In the genomic region with DNA sequence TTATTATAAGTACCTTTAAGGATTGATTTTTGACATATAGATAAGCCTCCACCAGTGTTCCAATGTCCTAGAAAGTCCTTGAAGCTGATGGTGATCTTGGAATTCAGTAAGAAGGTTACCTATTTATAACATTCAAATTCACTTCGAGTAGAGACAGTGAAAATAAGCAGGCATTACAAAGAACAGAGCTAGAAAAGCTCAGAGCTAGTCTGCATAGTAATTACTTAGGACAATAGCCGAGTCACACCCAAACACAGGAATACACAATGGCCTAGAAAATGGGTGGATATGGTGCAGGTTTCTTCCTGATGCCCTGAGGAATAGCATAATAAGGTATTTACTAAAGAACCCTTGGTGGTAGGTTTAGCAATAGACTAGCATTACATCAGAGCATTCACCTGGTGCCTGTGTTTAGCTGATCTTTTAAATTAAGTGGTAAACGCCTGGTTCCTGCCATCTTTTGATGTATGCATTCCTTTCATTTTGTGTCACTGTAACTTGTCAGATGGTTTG, we compare ENCODE assay signal across 23 mouse cellular contexts.
"Had no signal": no experiment of that assay in that cellular context is flagged by ENCODE, and none has a peak within 500 bp of the region (broad histone marks: within the 10 kb centered on the region; RNA-seq: fewer than 3 reads in every experiment).

No protein-coding gene starts in this region.

- H3K4me3 ChIP-seq: gastrocnemius, adult 2 months; heart, embryonic 10.5 days; heart, embryonic 12.5 days; hindbrain, embryonic 10.5 days; hindbrain, embryonic 12.5 days; intestine, embryonic 15.5 days; layer of hippocampus, adult 2 months; left cerebral cortex, adult 2 months; limb, embryonic 13.5 days; limb, embryonic 15.5 days; liver, embryonic 12.5 days had no signal

- H3K9ac ChIP-seq: heart, embryonic 12.5 days; hindbrain, embryonic 12.5 days; hindbrain, embryonic 14.5 days; intestine, embryonic 15.5 days; limb, embryonic 13.5 days; limb, embryonic 15.5 days; liver, embryonic 12.5 days had no signal

- H3K4me1 ChIP-seq: heart, embryonic 10.5 days; hindbrain, embryonic 10.5 days; hindbrain, embryonic 12.5 days; intestine, embryonic 15.5 days; limb, embryonic 13.5 days; limb, embryonic 15.5 days; liver, embryonic 12.5 days had no signal

- H3K9me3 ChIP-seq: heart, embryonic 10.5 days; heart, embryonic 12.5 days; hindbrain, embryonic 10.5 days; hindbrain, embryonic 12.5 days; intestine, embryonic 15.5 days; limb, embryonic 13.5 days; limb, embryonic 15.5 days; liver, embryonic 12.5 days had no signal

- H3K36me3 ChIP-seq: heart, embryonic 10.5 days; heart, embryonic 12.5 days; hindbrain, embryonic 10.5 days; hindbrain, embryonic 12.5 days; intestine, embryonic 15.5 days; limb, embryonic 13.5 days; limb, embryonic 15.5 days; liver, embryonic 12.5 days had no signal

- H3K27ac ChIP-seq: gastrocnemius, adult 2 months; heart, embryonic 10.5 days; hindbrain, embryonic 10.5 days; hindbrain, embryonic 12.5 days; hindbrain, embryonic 14.5 days; intestine, embryonic 15.5 days; layer of hippocampus, adult 2 months; left cerebral cortex, adult 2 months; limb, embryonic 13.5 days; limb, embryonic 15.5 days; liver, embryonic 12.5 days had no signal

- DNase-seq: gastrocnemius, adult 2 months; gastrocnemius, postnatal 10 days; gastrocnemius, postnatal 25 days; heart, adult 18-20 months; heart, postnatal 10 days; heart, postnatal 4 days; kidney, adult 18-20 months; kidney, adult 8-10 months; kidney, postnatal 10 days; kidney, postnatal 25 days; kidney, postnatal 4 days; left cerebral cortex, postnatal 4 days had no signal

- H3K27me3 ChIP-seq: heart, embryonic 12.5 days; hindbrain, embryonic 12.5 days; intestine, embryonic 15.5 days; limb, embryonic 13.5 days; limb, embryonic 15.5 days; liver, embryonic 12.5 days had no signal
